In the genomic region with DNA sequence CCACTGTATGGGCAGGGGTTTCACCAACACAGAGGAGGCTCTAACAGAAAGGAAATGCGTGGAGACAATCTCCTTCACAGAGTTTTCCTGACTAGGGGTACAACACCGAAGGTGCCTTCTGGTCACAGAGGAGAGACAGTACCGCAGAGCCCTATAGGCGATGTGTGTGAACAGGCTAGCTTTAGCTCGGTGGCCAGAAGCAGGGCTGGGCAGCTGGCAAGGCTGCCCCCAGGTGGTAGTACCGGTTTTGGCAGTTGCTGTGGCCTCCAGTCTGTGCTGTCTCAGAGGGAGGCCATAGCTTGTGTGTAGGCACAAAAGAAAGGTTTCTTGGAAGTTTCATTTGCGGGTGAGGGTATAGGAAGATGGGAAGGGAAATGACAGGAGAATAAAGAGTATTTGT, we compare ENCODE assay signal across 9 mouse cellular contexts. TPM values are rescaled to one million over a fixed set of nuclear protein-coding genes. Genes with fewer than 3 reads are reported as not detected.
DNase-seq lines count a peak whose midpoint lies in the region; ATAC-seq and TF ChIP-seq lines count a peak whose summit lies in the region.
"Had no signal": no experiment of that assay in that cellular context is flagged by ENCODE, and none has a peak within 500 bp of the region (broad histone marks: within the 10 kb centered on the region; RNA-seq: fewer than 3 reads in every experiment).

No protein-coding gene starts in this region.

- 10% methylated on average over 7 of the region's 7 CpGs for WGBS in lung, embryonic 14.5 days

- peak; percentile 85 for DNase-seq in CD4-positive, CD25-positive, alpha-beta regulatory T cell, adult 2 months (ENCODE audit: low read depth, low spot score)
- peak; percentile 58 for DNase-seq in Muller cell, postnatal 12 days (ENCODE audit: inconsistent ontology term)
- peak; percentile 79 for DNase-seq in cerebellum, adult 9-10 months
- DNase-seq in kidney, adult 18-20 months = peak; percentile 77
- DNase-seq in lung, embryonic 14.5 days = peak; percentile 82
- DNase-seq in retina, embryonic 14.5 days (ENCODE audit: low spot score) = peak; percentile 84
- no peak for DNase-seq in layer of hippocampus, adult 9-11 months

- H3K9ac ChIP-seq in lung, embryonic 14.5 days = 0 out of 2 replicates have a peak overlapping the region, but pooled peaks have one; percentile 1

- H3K4me3 ChIP-seq in lung, embryonic 14.5 days (ENCODE audit: low read depth, low read length) = no peak overlapping the region

- peak; percentile 80 for TF ChIP-seq CTCF in lung, embryonic 14.5 days (IDR thresholded peaks at IDR 0.05; ENCODE audit: low read depth)

- H3K27ac ChIP-seq in lung, embryonic 14.5 days (ENCODE audit: low read depth) = peak overlapping the region; percentile 54; the same call in 1 of the 2 replicates
- H3K27ac ChIP-seq: macrophage had no signal

- H3K9me3 ChIP-seq in lung, embryonic 14.5 days (ENCODE audit: low read depth, low read length) = no peaks in the 10 kb centered on the region

- H3K27me3 ChIP-seq in lung, embryonic 14.5 days (ENCODE audit: insufficient read depth, low read length) = peaks cover 4% of the 10 kb centered on the region; the same call in 1 of the 2 replicates

- H3K4me2 ChIP-seq in lung, embryonic 14.5 days = no peak overlapping the region

- H3K36me3 ChIP-seq in lung, embryonic 14.5 days (ENCODE audit: insufficient read depth) = no peaks in the 10 kb centered on the region

- no peaks in the 10 kb centered on the region for H3K4me1 ChIP-seq in lung, embryonic 14.5 days (ENCODE audit: insufficient read depth)

- ATAC-seq in granulocyte monocyte progenitor cell, adult 5-6 weeks (replicated peaks; ENCODE audit: poor library complexity, severe bottlenecking) = peak; percentile 96
- ATAC-seq in lung, embryonic 14.5 days (ENCODE audit: insufficient read depth) = peak; percentile 93

RNA-seq across cellular contexts. Expression of a gene that starts 10.8 kb away (rescaled TPM):
- total RNA-seq in granulocyte monocyte progenitor cell, adult 5-6 weeks (2014; fragmentation: Nextera tagmentation) = 32.0 and 36.3 TPM in 2 replicates
- total RNA-seq in granulocyte monocyte progenitor cell, adult 5-6 weeks (2017) = 40.6 and 47.9 TPM in 2 replicates
- 59.0 and 66.6 TPM in 2 replicates for polyA plus RNA-seq in lung, embryonic 14.5 days (2014; fragmentation: Nextera tagmentation; extraction: Ambion mirVana)

RNA-seq across cellular contexts. Expression of a gene that starts 24.0 kb away (rescaled TPM):
- not detected in 2 replicates for total RNA-seq in granulocyte monocyte progenitor cell, adult 5-6 weeks (2014; fragmentation: Nextera tagmentation)
- not detected in 2 replicates for total RNA-seq in granulocyte monocyte progenitor cell, adult 5-6 weeks (2017)
- polyA plus RNA-seq in lung, embryonic 14.5 days (2014; fragmentation: Nextera tagmentation; extraction: Ambion mirVana) = 0.21 TPM in 1 of 2 replicates, not detected in the other
- polyA plus RNA-seq: macrophage had no signal

RNA-seq across cellular contexts. Expression of a gene that starts 27.7 kb away (rescaled TPM):
- 15.3 and 15.7 TPM in 2 replicates for total RNA-seq in granulocyte monocyte progenitor cell, adult 5-6 weeks (2014; fragmentation: Nextera tagmentation)
- 19.6 and 19.7 TPM in 2 replicates for total RNA-seq in granulocyte monocyte progenitor cell, adult 5-6 weeks (2017)
- polyA plus RNA-seq in lung, embryonic 14.5 days (2014; fragmentation: Nextera tagmentation; extraction: Ambion mirVana) = 32.5 and 37.3 TPM in 2 replicates

RNA-seq across cellular contexts. Expression of a gene that starts 40.4 kb away (rescaled TPM):
- total RNA-seq in granulocyte monocyte progenitor cell, adult 5-6 weeks (2014; fragmentation: Nextera tagmentation) = not detected in 2 replicates
- total RNA-seq in granulocyte monocyte progenitor cell, adult 5-6 weeks (2017) = not detected in 2 replicates
- not detected in 2 replicates for polyA plus RNA-seq in lung, embryonic 14.5 days (2014; fragmentation: Nextera tagmentation; extraction: Ambion mirVana)
- polyA plus RNA-seq: macrophage had no signal

RNA-seq across cellular contexts. Expression of a gene that starts 40.5 kb away (rescaled TPM):
- total RNA-seq in granulocyte monocyte progenitor cell, adult 5-6 weeks (2014; fragmentation: Nextera tagmentation) = 26.6 and 33.0 TPM in 2 replicates
- 43.1 and 49.6 TPM in 2 replicates for total RNA-seq in granulocyte monocyte progenitor cell, adult 5-6 weeks (2017)
- polyA plus RNA-seq in lung, embryonic 14.5 days (2014; fragmentation: Nextera tagmentation; extraction: Ambion mirVana) = 94.6 and 105 TPM in 2 replicates
